Mouse (Mus musculus) megakaryocyte, adult 5-6 weeks (primary cell): ENCODE measurements around the gene Smg8. TPM values are rescaled to one million over a fixed set of nuclear protein-coding genes. Genes with fewer than 3 reads are reported as not detected.
"Not testable (repeated sequence)": the region's sequence is repeated elsewhere in the genome, so short reads cannot be mapped to it uniquely, and the experiment has no call there.

Experiments used
- ATAC-seq: 2 replicates; pipeline ENCODE4 v1.8.0; 2016; ENCODE audit warnings: mild to moderate bottlenecking, inconsistent platforms; ENCODE audit not compliant: poor library complexity, severe bottlenecking
- total RNA-seq, 2 experiments: library from RNA; stranded (forward) in 1 of 2; stranded (reverse) in 1 of 2; fragments of 153-499, 151-499 nt in 1 of 2; fragments of 221-1000, 200-1000 nt in 1 of 2; gene quantifications; 2 replicates each; pipeline versions ENCODE4 v1.2.3 to v1.2.4; 2015 to 2017

Smg8 gene
- total RNA-seq (2015) (12.4 and 16.5 TPM in 2 replicates), total RNA-seq (2017) (17.1 and 19.0 TPM in 2 replicates)

DNA sequence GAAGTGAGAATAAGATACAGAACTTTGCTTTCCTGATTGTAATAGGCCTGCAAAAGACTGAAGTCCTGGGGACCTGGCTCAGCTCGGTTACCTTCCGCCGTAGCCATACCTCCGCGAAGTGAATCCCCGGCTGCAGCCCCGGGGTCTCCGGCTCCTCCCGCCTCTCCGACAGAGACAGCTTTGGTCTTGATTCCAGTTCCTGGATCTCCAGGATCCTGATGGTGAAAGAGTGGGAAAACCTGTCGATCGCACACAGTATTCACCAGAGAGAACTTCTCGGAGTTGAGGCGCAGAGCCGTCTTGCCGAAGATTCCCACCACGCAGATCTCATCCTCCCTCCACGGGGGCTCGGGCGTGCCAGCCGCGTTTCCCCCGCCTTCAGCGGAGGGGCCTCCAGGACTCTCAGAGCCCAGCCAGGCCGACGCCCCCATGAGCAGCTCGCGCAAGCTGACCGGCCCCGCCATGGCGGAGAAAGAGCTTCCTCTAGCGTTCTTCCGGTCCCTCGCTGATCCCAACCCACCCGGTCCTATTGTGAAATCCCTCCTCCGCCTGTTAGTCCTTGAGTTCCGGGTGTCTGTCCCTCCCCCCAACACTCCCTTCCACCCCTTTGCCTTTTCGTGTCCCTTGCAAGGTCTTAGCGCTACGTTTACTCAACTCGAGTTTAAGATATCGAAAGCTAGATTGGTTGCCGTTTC, at the start of gene Smg8:
TSS of gene Smg8 (minus strand) at position 485 of the 695 bp plus-strand sequence.
- ATAC-seq, result peak; percentile 99

- ATAC-seq, result no peak
These were observed 49.7 kb upstream of the Smg8 start for GRCm38 (mm10) chr11:87136233-87136632.

DNA sequence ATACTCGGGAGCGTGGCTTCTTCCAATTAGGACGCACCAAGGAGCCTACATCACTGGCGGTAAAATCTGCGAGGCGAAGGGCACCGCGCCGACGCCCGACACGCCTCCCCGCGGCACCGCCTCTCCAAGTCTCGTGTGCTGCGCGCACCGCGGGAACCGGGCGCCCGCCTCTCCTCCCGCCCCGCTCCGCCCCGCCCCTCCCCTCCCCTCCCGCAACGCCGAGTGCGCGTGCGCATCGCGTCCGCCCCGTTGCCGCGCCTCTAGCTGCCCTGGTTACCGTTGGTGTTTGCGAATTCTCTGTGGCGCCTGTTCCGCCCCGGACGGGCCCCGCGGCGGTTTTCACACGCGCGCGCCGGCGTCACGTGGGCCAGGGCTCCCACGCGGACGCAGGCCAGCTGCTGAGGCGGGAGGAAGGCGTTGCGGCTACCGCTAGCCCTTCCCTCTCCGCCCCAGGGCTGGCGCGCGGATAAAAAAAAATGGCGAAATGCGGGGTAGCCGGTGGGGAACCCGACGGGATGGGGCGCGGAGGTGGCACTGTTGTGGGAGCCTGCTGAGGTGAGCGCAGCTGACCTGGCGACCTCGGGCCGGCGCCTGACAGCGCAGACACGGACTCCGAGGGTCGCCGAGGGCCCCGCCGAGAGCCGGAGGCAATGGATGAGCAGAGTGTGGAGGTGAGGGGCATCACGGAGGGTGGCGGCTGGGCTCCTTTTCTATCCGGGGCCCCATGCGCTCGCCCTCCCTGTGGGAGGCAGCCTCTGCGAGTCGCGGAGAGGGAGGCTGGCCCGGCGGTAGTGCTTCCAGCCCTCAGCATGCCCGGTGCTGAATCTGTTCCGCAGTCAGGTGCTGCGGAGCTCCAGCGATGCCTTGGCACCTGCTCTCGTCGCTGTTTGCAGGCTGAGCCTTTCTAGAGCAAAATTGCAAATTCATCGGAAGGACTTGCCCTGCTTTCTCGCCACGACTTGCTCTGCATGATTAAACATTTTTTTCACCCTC, 40.5 kb upstream of the Smg8 start, which contains the start of gene Trim37:
TSS of gene Trim37 (plus strand) at position 254 of the 993 bp plus-strand sequence.
- ATAC-seq, result peak; percentile 95

GRCm38 (mm10) chr11:87126281-87126823, 39.8 kb upstream of the Smg8 start:
- no peak for ATAC-seq

- ATAC-seq, result no peak
These were observed 39.0 kb upstream of the Smg8 start for GRCm38 (mm10) chr11:87125562-87125961.

DNA sequence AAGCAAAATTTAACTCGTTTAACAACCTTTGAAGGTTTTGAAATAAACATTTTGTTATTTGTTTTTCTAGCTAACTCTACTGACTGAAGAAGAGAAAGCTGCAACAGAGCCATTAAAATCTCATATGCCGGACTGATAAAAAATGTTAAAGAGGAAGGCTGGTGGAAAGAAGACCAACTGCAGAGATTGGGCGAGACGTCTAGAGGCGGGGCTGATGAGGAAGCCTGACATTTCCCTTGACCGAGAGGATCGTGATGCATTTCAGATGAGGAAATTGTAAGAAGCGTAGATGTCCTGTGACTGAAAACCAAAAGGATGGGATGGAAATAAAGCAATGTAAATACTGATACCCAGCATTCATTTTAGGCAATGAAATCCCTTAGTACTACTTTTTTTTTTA, 35.3 kb upstream of the Smg8 start:
- ATAC-seq, result no peak

GRCm38 (mm10) chr11:87110172-87110909, 23.8 kb upstream of the Smg8 start:
- ATAC-seq, result no peak

- no peak for ATAC-seq
These were observed 23.1 kb upstream of the Smg8 start for GRCm38 (mm10) chr11:87109519-87110171.

GRCm38 (mm10) chr11:87108755-87109518, 22.4 kb upstream of the Smg8 start, which contains the start of gene Ska2:
Gene Ska2 (plus strand): TSS chr11:87109234.
- peak; percentile 92 for ATAC-seq

DNA sequence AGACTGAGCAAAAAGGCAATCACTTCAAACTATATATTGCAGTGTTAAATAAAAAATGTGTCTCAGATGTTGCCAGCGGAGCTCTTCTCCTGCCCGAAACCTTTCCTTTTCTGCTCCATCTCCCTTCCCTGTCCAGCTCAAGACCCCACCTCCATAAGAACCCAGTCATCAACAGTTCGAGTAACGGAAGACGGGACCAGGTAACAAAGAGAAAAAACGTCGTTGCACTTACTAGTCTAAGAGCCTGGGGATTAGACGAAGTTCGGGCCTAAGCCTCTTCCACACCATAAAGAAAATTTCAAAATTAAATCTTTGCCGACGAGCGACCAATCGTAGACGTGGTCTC, 21.8 kb upstream of the Smg8 start, which contains the start of gene Prr11:
TSS of gene Prr11 (minus strand) at position 300 of the 346 bp plus-strand sequence.
- no peak for ATAC-seq

DNA sequence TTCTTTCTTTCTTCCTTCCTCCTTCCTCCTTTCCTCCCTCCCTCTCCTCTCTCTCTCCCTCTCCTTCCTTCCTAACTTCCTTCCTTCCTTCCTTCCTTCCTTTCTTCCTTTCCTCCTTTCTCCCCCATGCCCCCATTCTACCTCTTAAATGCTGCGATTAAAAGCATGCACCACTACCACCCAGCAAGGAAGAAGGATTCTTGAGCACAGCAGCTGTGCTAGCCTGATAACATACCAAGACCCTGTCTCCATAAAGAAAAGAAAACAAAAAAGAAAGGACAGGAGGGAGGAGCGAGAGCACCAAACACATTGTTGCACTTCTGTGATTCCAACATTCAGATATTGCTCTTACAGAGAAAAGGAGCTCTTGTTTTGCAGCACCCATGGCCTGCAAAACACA, 568 bp upstream of the Smg8 start:
- ATAC-seq, result no peak

GRCm38 (mm10) chr11:87085461-87085860, 1.1 kb downstream of the Smg8 start:
- no peak for ATAC-seq

- ATAC-seq, result no peak
These were observed 2.9 kb downstream of the Smg8 start for GRCm38 (mm10) chr11:87083712-87084111.

GRCm38 (mm10) chr11:87073866-87074440, 12.6 kb downstream of the Smg8 start, which contains the start of gene Gdpd1:
Gene Gdpd1 (minus strand): TSS chr11:87074062.
- ATAC-seq, result peak; percentile 96

GRCm38 (mm10) chr11:87073343-87073865, 13.2 kb downstream of the Smg8 start:
- ATAC-seq, result peak; percentile 72

DNA sequence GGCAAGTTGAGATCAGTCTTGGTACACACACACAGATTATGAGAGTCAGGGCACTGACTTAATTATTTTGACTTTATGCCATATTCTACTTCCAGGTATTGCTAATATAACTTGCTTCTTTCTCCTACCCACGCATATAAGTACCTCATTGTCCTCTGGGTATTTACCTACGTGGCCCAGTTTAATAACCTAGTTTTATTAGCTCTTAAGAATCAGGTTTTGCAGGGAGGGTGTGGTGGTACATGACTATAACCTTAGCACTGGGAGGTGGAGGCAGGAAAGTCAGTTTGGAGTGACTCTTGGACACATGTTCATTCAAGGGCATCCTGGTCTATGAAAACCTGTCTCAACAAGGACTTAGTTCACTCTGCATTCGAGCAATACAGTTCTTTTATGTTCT, 24.5 kb downstream of the Smg8 start:
- ATAC-seq, result no peak

- ATAC-seq, result no peak
These were observed 26.2 kb downstream of the Smg8 start for GRCm38 (mm10) chr11:87060410-87060809.

DNA sequence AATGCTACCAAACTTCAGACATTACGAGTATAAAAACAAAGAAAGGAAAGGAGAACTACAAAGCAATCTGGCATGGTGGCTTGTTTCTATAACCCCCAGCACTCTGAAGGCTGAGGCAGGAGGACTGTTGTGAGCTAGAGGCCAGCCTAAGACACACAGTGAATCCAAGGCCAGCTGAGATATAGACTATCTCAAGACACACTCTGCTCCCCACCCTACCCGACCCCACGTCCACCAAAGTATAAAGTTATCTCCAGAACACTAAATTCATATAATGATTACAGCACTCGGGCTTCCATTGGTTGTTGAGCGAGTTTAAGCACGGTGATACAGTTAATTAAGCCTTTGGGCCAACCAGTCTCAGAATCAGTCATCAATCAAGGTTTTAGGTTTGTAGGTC, 30.3 kb downstream of the Smg8 start:
- ATAC-seq, result no peak

DNA sequence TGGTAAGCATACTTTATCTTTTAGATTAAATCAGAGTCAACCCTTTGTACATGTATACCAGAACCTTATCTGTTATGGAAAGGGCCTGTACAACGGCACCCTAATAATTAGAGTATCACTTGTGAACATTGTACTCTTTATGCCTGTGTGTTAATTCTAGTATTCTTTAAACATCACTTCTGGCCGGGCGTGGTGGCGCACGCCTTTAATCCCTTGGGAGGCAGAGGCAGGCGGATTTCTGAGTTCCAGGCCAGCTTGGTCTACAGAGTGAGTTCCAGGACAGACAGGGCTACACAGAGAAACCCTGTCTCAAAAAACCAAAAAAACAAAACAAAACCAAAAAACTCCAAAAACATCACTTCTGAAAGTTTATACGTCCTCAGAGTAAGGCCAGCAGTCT, 37.7 kb downstream of the Smg8 start:
- ATAC-seq, result not testable (repeated sequence)
